Mouse (Mus musculus) thymus, adult 2 months (tissue): ENCODE results near the gene Ms4a4b. TPM values are rescaled to one million over a fixed set of nuclear protein-coding genes. Genes with fewer than 3 reads are reported as not detected.

Source experiments
- DNase-seq: peaks from one replicate; pipeline ENCODE4 v3.0.0; 2021
- H3K27ac ChIP-seq: fragments of 200-500 bp; 2 replicates; pipeline ENCODE4 v1.5.1; 2012; ENCODE audit warnings: low read length, control low read depth; ENCODE audit not compliant: control insufficient read depth, insufficient read depth
- H3K27me3 ChIP-seq: fragments of 200-500 bp; 2 replicates; pipeline ENCODE4 v1.6.1; 2012; ENCODE audit warnings: mild to moderate bottlenecking, low read length, moderate library complexity, mixed read lengths; ENCODE audit not compliant: control insufficient read depth, insufficient read depth
- H3K36me3 ChIP-seq: fragments of 200-500 bp; 2 replicates; pipeline ENCODE4 v1.6.1; 2012; ENCODE audit warnings: mild to moderate bottlenecking, low read length, moderate library complexity; ENCODE audit not compliant: control insufficient read depth, insufficient read depth
- H3K4me1 ChIP-seq: fragments of 200-500 bp; replicated peaks from 2 replicates; pipeline ENCODE4 v1.6.1; 2012; ENCODE audit warnings: low read length; ENCODE audit not compliant: control insufficient read depth, insufficient read depth
- H3K4me3 ChIP-seq: fragments of 200-500 bp; 2 replicates; pipeline ENCODE4 v1.5.1; 2012; ENCODE audit warnings: mild to moderate bottlenecking, low read length, control low read depth, moderate library complexity; ENCODE audit not compliant: control insufficient read depth, insufficient read depth
- CTCF ChIP-seq: fragments of 200-500 bp; IDR thresholded peaks from 2 replicates; pipeline ENCODE4 v1.5.1; 2012; ENCODE audit warnings: mild to moderate bottlenecking, control low read depth, low read length, moderate library complexity, borderline replicate concordance; ENCODE audit not compliant: control insufficient read depth, poor library complexity, insufficient read depth; ENCODE audit errors: extremely low read depth
- POLR2A ChIP-seq: fragments of 200-500 bp; IDR thresholded peaks from 2 replicates; pipeline ENCODE4 v1.6.1; 2012; ENCODE audit warnings: mild to moderate bottlenecking, low read length, control low read depth, moderate library complexity; ENCODE audit not compliant: control insufficient read depth, poor library complexity, insufficient read depth; ENCODE audit errors: extremely low read depth
- WGBS: fragments of 180-500 bp; shearing (Covaris S2); methylation state at CpG from one replicate; pipeline ENCODE4 v1.1.7; 2018; 5-methylcytosine and 5-hydroxymethylcytosine counted together
- polyA plus RNA-seq: library from polyadenylated mRNA; depleted of rRNA; stranded (reverse); fragments of >200 nt; gene quantifications from 2 replicates; pipeline ENCODE4 v1.2.3, GENCODE M21; 2012; rRNA removed

Gene Ms4a4b
- polyA plus RNA-seq = 43.9 and 57.3 TPM in 2 replicates

- H3K4me1 ChIP-seq = peaks cover 17% of the 10 kb centered on the region
- H3K27ac ChIP-seq = peak within 1 kb of the TSS; percentile 71
- TF ChIP-seq CTCF (no peak), POLR2A (no peak)
- no peak for DNase-seq
- peak within 1 kb of the TSS; percentile 32 for H3K4me3 ChIP-seq
- no peaks in the 10 kb centered on the region for H3K36me3 ChIP-seq
- no peaks in the 10 kb centered on the region for H3K27me3 ChIP-seq
These were observed at the start of gene Ms4a4b for GRCm38 (mm10) chr19:11443338-11443737. Ms4a4b (plus strand) TSS chr19:11443553.

- H3K36me3 ChIP-seq = no peaks in the 10 kb centered on the region
- no peak for DNase-seq
- peak overlapping the region; percentile 69 for H3K27ac ChIP-seq
- TF ChIP-seq POLR2A (no peak), CTCF (no peak)
- no peak overlapping the region for H3K4me3 ChIP-seq
- no peaks in the 10 kb centered on the region; the same call in 1 of the 2 replicates for H3K4me1 ChIP-seq
- no peaks in the 10 kb centered on the region for H3K27me3 ChIP-seq
These were observed 47.6 kb upstream of the Ms4a4b start for GRCm38 (mm10) chr19:11395769-11396168.

GRCm38 (mm10) chr19:11404527-11404926 is 38.8 kb upstream of the Ms4a4b start, which contains the start of gene Ms4a4c:
Ms4a4c (plus strand) TSS chr19:11404770.
- Histone ChIP-seq H3K4me1 (no peaks in the 10 kb centered on the region), H3K4me3 (no peak within 1 kb of the TSS), H3K27me3 (no peaks in the 10 kb centered on the region), H3K27ac (no peak within 1 kb of the TSS), H3K36me3 (no peaks in the 10 kb centered on the region)
- 48% methylated on average over 3 of the region's 3 CpGs for WGBS
- TF ChIP-seq POLR2A = no peak
- no peak for TF ChIP-seq CTCF
- DNase-seq = no peak

- DNase-seq = no peak
- no peaks in the 10 kb centered on the region for H3K27me3 ChIP-seq
- TF ChIP-seq CTCF (no peak), POLR2A (no peak)
- no peak overlapping the region for H3K4me3 ChIP-seq
- H3K27ac ChIP-seq = no peak overlapping the region
- H3K4me1 ChIP-seq = peaks cover 6% of the 10 kb centered on the region; the same call in 1 of the 2 replicates
- H3K36me3 ChIP-seq = no peaks in the 10 kb centered on the region
These were observed 35.9 kb upstream of the Ms4a4b start for GRCm38 (mm10) chr19:11407428-11407827.

GRCm38 (mm10) chr19:11408591-11408990 is 34.8 kb upstream of the Ms4a4b start:
- no peak for TF ChIP-seq CTCF
- Histone ChIP-seq H3K4me1 (peaks cover 6% of the 10 kb centered on the region; the same call in 1 of the 2 replicates), H3K4me3 (no peak overlapping the region), H3K27ac (no peak overlapping the region), H3K36me3 (no peaks in the 10 kb centered on the region), H3K27me3 (no peaks in the 10 kb centered on the region)
- DNase-seq = no peak
- 77% methylated on average over 1 of the region's 1 CpGs for WGBS

- no peak for DNase-seq
- Histone ChIP-seq H3K36me3 (no peaks in the 10 kb centered on the region), H3K27ac (peak overlapping the region; percentile 46), H3K4me3 (no peak overlapping the region), H3K27me3 (no peaks in the 10 kb centered on the region), H3K4me1 (peaks cover 10% of the 10 kb centered on the region)
- no peak for TF ChIP-seq POLR2A
- no peak for TF ChIP-seq CTCF
- WGBS = 5% methylated on average over 1 of the region's 1 CpGs
These were observed 31.7 kb upstream of the Ms4a4b start for GRCm38 (mm10) chr19:11411640-11412039.

- 18% methylated on average over 1 of the region's 1 CpGs for WGBS
- Histone ChIP-seq H3K4me3 (no peak overlapping the region), H3K27ac (peak overlapping the region; percentile 92), H3K36me3 (no peaks in the 10 kb centered on the region), H3K4me1 (peaks cover 10% of the 10 kb centered on the region), H3K27me3 (no peaks in the 10 kb centered on the region)
- DNase-seq = no peak
- TF ChIP-seq POLR2A = no peak
- no peak for TF ChIP-seq CTCF
These were observed 29.3 kb upstream of the Ms4a4b start for GRCm38 (mm10) chr19:11414084-11414483.
